Mouse (Mus musculus): ENCODE data around the gene Sirt3.

DNA sequence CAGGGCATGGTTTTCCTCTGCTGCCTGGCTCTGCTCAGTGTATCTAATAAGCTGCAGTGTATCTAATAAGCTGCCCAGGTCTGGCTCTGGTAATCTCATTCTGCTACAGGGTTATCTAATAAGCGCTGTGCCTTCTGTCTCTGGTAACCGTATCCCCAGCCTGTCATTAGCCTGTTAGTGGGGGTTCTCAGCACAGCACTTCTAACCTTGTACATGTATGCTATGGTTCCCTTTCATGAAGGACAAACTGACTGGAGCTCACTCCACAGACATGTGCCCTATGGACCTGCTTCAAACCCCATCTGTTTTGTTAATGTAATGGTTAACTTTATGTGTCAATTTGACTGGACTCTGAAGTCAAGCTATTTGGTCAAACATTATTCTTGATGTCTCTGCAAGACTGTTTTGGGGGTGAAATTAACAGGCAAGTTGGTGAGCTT lies 23.6 kb upstream of the Sirt3 start:
- TF ChIP-seq CTCF (IDR thresholded peaks at IDR 0.05; ENCODE audit: control insufficient read depth, insufficient read depth, insufficient read length) = no peak
- TF ChIP-seq MAX (IDR thresholded peaks at IDR 0.05) = no peak
- TF ChIP-seq USF1 (IDR thresholded peaks at IDR 0.05; ENCODE audit: low read depth) = no peak
- no peak for TF ChIP-seq MYOG (IDR thresholded peaks at IDR 0.05; ENCODE audit: control insufficient read depth, extremely low read depth, insufficient read length)
- TF ChIP-seq CEBPB (IDR thresholded peaks at IDR 0.05; ENCODE audit: low read depth) = no peak
- TF ChIP-seq MYOD1 (IDR thresholded peaks at IDR 0.05; ENCODE audit: control insufficient read depth, insufficient read length, low read depth) = no peak

All from C2C12 (cell line).